Mouse (Mus musculus) G1E (cell line): ENCODE measurements around the gene Scn8a.

Source experiments
- CTCF ChIP-seq: IDR thresholded peaks from 2 replicates; pipeline ENCODE4 v1.5.1; 2012; ENCODE audit warnings: low read depth, low read length, inconsistent platforms, mixed read lengths
- GATA1 ChIP-seq: IDR thresholded peaks from 2 replicates; pipeline ENCODE4 v1.6.1; 2012; ENCODE audit warnings: borderline replicate concordance, low read length, inconsistent platforms, mixed read lengths
- POLR2AphosphoS5 ChIP-seq: IDR thresholded peaks from 2 replicates; pipeline ENCODE4 v1.6.1; 2012; ENCODE audit warnings: low read depth, low read length, inconsistent platforms; ENCODE audit not compliant: insufficient replicate concordance
- TAL1 ChIP-seq: conservative IDR thresholded peaks from 2 replicates; pipeline ENCODE4 v1.6.1; 2012; ENCODE audit warnings: low read depth, low read length, inconsistent platforms, mixed read lengths

DNA sequence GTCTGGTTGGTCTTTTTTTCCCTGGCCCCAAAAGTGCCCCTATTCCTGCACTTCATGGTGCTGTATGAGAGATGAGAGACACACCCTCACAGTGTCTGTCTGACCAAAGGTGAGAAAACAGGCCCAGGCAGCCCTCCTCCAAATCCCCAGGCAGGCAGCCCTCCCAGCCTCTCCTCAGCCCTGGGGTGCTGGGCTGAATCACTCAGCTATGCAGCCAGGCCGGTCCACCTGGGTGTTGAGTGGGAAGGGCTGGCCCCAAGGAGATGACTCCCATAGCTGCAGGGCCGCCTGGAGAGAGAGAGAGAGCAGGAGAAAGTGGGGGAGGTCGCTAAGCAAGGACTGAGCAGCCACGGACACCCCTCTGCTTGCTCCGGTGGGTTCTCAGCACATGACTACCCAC, 201.1 kb downstream of the Scn8a start:
- TF ChIP-seq CTCF (no peak), GATA1 (no peak), TAL1 (no peak), POLR2AphosphoS5 (no peak)
